Mouse (Mus musculus) megakaryocyte, embryonic 14.5 days (primary cell): ENCODE data around the gene Bcat1. TPM values are rescaled to one million over a fixed set of nuclear protein-coding genes. Genes with fewer than 3 reads are reported as not detected.

Source experiments
- H3K27me3 ChIP-seq: replicated peaks from 2 replicates; pipeline ENCODE3; 2012; ENCODE audit warnings: inconsistent platforms
- H3K36me3 ChIP-seq: replicated peaks from 2 replicates; pipeline ENCODE3; 2012; ENCODE audit warnings: low read length, inconsistent platforms, mixed read lengths
- H3K4me1 ChIP-seq: 2 replicates; pipeline ENCODE4 v1.6.1; 2012; ENCODE audit warnings: inconsistent platforms
- H3K4me3 ChIP-seq: replicated peaks from 2 replicates; pipeline ENCODE3; 2012; ENCODE audit warnings: moderate library complexity, mild to moderate bottlenecking, inconsistent platforms
- H3K9me3 ChIP-seq: 2 replicates; pipeline ENCODE4 v1.6.1; 2012; ENCODE audit warnings: inconsistent platforms
- FLI1 ChIP-seq: IDR thresholded peaks from 2 replicates; pipeline ENCODE4 v1.6.1; 2012; ENCODE audit warnings: low read length, inconsistent platforms, mixed read lengths
- GATA1 ChIP-seq: IDR thresholded peaks from 3 replicates; pipeline ENCODE4 v1.6.1; 2012; ENCODE audit warnings: mixed read lengths, low read length, inconsistent platforms, borderline replicate concordance
- polyA plus RNA-seq: library from polyadenylated mRNA; stranded (reverse); fragments of >175 nt; gene quantifications from 2 replicates; pipeline ENCODE4 v1.2.3, GENCODE M21; 2012; ENCODE audit warnings: low replicate concordance; ENCODE audit not compliant: insufficient read depth

Bcat1 gene
- polyA plus RNA-seq, 1 experiment, result 0.81 TPM

DNA sequence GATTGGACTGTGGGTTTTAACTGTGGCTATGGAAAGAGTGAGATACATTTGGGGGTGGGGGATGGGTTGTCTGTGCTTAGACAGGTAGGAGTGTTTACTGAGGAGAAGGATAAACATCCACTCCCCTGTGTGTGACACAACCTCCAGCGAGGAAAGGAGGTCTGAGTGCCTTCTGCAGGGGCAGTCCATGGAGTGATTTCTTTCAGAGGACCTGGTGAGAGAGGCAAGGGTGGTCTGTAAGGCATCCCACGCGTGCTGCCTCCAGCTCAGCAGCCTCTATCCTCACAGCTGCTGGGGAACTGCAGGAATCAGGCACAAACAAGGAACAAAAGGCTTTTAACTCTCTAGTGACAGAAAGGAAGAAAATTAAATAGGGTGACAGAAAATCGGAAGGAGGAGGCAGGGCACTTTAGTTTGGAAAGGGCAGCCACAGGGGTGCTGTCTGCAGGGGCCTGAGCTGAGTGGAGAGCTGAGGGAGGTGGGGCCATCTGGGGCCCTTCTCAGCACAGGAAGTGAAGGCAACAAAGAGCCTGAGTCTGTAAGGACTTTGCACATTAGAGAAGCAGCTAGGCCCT, 40.2 kb upstream of the Bcat1 start:
- Histone ChIP-seq H3K9me3 (peaks cover 15% of the 10 kb centered on the region), H3K4me1 (peaks cover 57% of the 10 kb centered on the region)

DNA sequence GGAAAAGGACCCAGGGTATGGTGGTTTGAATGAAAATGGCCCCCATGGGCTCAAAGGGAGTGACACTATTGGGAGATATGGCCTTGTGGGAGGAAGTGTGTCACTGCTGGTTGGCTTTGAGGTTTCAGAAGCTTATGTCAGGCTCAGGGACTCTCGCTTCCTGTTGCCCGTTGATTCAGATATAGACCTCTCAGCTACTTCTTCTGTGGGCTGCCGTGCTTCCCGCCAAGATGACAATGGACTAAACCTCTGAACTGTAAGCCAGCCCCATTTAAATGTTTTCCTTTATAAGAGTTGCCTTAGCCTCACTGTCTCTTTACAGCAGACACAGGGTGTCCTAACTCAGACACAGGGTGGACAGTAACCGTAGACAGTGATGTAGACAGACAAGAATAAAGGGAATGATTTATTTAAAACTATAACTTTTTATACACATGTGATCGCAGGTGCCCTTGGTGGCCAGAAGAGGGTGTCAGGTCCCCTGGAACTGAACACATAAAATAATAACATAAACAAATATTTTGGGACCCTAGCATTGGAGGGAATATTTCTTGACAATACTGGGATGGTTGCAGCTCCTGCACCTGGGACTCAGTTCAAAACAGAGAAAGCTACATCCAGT, 39.6 kb upstream of the Bcat1 start, which contains the start of gene Lrmp:
Gene Lrmp, plus strand, starts transcription at position 178 of the 622 bp plus-strand sequence.
- peaks cover 15% of the 10 kb centered on the region for H3K9me3 ChIP-seq
- H3K4me1 ChIP-seq, result peaks cover 54% of the 10 kb centered on the region
- H3K4me3 ChIP-seq, result peak within 1 kb of the TSS; percentile 4
- no peaks in the 10 kb centered on the region for H3K27me3 ChIP-seq
- peak; percentile 51; the same call in 1 of the 2 replicates for TF ChIP-seq FLI1
- no peak for TF ChIP-seq GATA1
- peaks cover 9% of the 10 kb centered on the region for H3K36me3 ChIP-seq

More for the DNA sequence above, 40.2 kb upstream of the Bcat1 start:
- no peak for TF ChIP-seq GATA1
- no peak for TF ChIP-seq FLI1
- Histone ChIP-seq H3K4me3 (peak overlapping the region; percentile 4), H3K36me3 (peaks cover 9% of the 10 kb centered on the region), H3K27me3 (no peaks in the 10 kb centered on the region)

DNA sequence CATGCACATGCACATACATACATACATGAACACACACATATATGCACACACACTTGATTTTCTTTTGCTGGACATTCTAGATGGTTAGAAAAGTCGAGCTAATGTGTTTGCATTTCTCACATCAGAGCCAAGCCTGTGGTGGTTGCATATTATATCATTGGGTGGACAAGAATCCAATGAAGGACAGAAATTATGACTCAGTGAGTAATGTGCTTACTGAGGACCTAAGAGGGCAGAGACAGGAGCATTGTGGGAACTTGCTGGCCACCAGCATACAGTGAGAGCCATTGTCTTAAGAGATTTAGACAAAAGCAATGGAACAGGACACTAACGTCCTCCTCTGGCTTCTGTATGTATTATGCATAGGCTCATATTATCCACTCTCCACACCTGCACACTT, 38.6 kb upstream of the Bcat1 start:
- no peaks in the 10 kb centered on the region for H3K27me3 ChIP-seq
- peaks cover 9% of the 10 kb centered on the region for H3K36me3 ChIP-seq
- H3K4me1 ChIP-seq, result peaks cover 50% of the 10 kb centered on the region
- no peak for TF ChIP-seq FLI1
- H3K4me3 ChIP-seq, result no peak overlapping the region
- H3K9me3 ChIP-seq, result peaks cover 15% of the 10 kb centered on the region

DNA sequence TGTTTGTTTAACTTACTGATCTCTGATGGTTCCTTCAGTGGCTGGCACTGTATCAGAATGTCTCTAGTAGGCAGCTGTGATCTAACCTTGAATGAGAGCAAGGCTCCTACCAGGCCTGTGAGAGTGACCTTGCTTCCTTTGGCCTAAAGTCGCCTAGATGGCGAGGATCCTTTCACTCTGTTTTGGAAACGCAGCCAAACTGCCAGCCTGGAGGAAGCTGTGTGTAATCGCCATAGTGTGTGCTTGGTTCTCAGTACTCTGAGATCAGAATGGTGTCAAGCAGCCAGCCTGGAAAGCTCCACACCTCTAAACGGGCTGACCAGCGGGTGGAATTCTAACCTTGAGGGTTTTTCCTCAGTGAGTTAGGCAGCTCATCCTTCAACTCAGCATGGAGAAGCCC, 36.9 kb upstream of the Bcat1 start:
- H3K4me3 ChIP-seq, result no peak overlapping the region
- peaks cover 9% of the 10 kb centered on the region for H3K36me3 ChIP-seq
- H3K27me3 ChIP-seq, result no peaks in the 10 kb centered on the region
- H3K4me1 ChIP-seq, result peaks cover 59% of the 10 kb centered on the region
- H3K9me3 ChIP-seq, result peaks cover 15% of the 10 kb centered on the region
- no peak for TF ChIP-seq GATA1
- no peak for TF ChIP-seq FLI1

DNA sequence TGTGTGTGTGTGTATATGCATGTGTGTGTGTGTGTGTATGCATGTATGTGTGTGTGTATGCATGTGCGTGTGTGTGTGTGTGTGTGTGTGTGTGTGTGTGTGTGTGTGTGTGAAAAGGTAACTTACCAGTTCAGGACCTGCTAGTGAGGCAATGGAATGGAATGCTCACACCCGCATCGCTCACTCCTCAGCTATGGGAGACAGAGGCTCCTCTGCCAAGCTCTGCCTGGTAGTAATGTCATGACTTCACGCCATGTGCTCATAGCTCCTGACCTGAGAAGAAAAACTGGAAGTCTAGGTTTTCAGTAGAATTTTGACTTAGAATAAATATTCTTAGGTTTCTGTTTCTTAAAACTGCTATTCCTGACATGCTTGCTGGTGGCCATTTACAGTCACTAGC, 34.8 kb upstream of the Bcat1 start:
- peaks cover 4% of the 10 kb centered on the region for H3K36me3 ChIP-seq
- H3K27me3 ChIP-seq, result no peaks in the 10 kb centered on the region
- peaks cover 9% of the 10 kb centered on the region for H3K9me3 ChIP-seq
- no peak for TF ChIP-seq FLI1
- no peak for TF ChIP-seq GATA1
- peaks cover 53% of the 10 kb centered on the region for H3K4me1 ChIP-seq
- H3K4me3 ChIP-seq, result no peak overlapping the region

DNA sequence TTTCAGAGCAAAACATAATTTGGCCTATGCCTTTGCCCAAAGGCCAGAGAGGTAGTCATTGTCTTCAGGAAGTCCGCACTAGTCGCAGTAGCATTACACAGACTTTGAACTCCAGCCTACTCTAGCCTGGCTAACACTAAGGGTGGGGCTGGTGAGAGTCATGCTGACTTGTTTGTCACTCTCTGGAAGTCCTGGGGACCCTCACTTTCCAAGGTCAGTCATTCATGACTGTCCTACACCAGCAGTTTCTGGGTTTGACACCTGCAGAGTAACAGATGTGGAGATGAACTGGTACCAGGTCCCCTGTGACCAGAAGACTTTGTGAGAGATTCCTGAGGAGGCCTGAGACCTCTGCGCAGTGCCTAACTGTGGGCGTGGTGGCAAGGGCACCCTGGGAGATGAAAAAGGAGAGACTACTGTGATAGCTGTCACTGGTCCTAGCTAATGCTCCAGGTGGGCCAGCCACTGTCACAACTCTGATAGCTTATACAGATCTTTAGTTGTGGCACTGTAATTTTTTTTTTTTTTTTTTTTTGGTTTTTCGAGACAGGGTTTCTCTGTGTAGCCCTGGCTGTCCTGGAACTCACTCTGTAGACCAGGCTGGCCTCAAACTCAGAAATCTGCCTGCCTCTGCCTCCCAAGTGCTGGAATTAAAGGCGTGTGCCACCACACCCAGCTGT, 30.3 kb upstream of the Bcat1 start:
- Histone ChIP-seq H3K4me1 (peaks cover 57% of the 10 kb centered on the region), H3K4me3 (no peak overlapping the region), H3K27me3 (no peaks in the 10 kb centered on the region), H3K9me3 (peaks cover 3% of the 10 kb centered on the region; the same call in 1 of the 2 replicates), H3K36me3 (peaks cover 4% of the 10 kb centered on the region)
- TF ChIP-seq FLI1 (no peak), GATA1 (no peak)

DNA sequence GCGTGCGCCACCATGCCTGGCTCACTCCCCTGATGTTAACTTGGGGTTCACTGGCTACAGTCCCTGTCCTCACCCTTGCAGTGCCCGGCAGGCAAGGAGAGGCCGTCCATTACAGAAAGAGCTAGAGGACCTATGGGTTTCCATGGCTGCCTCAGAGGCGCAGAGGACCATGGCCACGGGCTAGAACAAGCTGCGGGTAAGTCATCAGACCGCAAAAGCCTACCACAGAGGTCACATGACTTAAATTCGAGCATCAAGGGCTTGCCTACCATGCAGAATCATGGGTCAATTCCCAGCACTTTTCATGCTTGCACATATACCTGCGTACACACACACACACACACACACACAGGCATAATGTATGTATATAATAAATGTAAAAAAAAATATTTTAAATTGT, 29.5 kb upstream of the Bcat1 start:
- TF ChIP-seq GATA1, result no peak
- Histone ChIP-seq H3K4me1 (peaks cover 63% of the 10 kb centered on the region), H3K4me3 (no peak overlapping the region)

DNA sequence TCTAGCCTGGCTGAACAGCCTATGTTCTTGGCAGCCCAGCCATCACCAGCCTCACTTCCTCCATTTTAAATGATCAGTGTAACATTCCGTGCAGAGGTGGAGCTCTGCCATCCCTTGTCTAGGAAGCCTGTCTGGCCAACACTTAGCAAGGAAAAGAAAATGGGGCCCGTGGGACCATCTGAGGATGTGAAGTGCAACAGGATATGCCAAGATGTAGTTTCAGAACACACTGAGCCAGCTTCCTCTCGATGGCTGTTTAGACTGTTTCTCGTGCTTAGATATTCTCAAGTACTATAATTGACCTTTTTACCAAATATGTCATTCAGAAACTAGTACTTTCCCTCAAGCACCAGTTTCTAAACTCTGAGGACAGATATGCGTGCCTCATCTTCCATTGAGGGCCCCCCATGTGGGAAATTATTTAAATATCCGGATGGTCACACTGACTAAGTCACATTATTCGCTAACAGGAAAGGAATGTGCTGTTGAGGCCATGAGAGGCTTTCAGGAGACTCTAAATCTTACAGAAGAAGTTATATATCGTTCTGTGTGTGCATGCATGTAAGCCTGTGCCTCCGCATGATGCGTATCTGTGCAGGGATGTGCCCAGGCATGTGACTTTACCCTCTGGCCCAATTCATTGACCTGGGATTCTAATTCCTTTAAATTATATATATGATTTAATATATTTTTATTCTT, 28.4 kb upstream of the Bcat1 start:
- Histone ChIP-seq H3K27me3 (no peaks in the 10 kb centered on the region), H3K4me3 (peak overlapping the region; percentile 28), H3K9me3 (peaks cover 3% of the 10 kb centered on the region; the same call in 1 of the 2 replicates), H3K36me3 (peaks cover 4% of the 10 kb centered on the region), H3K4me1 (peaks cover 60% of the 10 kb centered on the region)
- no peak for TF ChIP-seq GATA1
- no peak for TF ChIP-seq FLI1

More for the DNA sequence above, 29.5 kb upstream of the Bcat1 start:
- Histone ChIP-seq H3K27me3 (no peaks in the 10 kb centered on the region), H3K9me3 (peaks cover 3% of the 10 kb centered on the region; the same call in 1 of the 2 replicates), H3K36me3 (peaks cover 4% of the 10 kb centered on the region)

DNA sequence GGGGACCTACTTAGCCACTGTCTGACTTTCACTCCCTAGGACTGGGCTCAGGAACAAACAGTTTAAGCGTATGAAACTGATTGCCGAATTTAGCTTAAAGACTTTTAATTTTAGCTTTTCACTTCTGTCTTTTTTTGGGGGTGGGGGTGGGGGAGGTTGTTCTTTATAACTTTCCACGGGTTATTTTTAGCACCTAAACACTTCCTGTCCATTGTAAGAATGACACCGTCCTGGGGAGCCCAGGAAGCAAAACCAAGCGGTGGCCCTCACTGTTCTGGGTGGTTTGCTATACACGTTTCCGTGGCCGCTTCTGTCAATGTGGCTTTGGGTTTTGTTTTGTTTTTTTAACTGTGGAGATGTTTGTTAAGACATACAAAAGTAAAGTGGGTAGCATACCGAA, 24.9 kb upstream of the Bcat1 start:
- peaks cover 7% of the 10 kb centered on the region; the same call in 1 of the 2 replicates for H3K9me3 ChIP-seq
- peak overlapping the region; percentile 70 for H3K4me3 ChIP-seq

More for the DNA sequence above, 24.9 kb upstream of the Bcat1 start:
- Histone ChIP-seq H3K27me3 (peaks cover 2% of the 10 kb centered on the region), H3K4me1 (peaks cover 50% of the 10 kb centered on the region), H3K36me3 (peaks cover 4% of the 10 kb centered on the region)
- TF ChIP-seq FLI1 (no peak), GATA1 (no peak)
